Mouse (Mus musculus): Measurements from ENCODE around the gene Afap1. TPM values are rescaled to one million over a fixed set of nuclear protein-coding genes. Genes with fewer than 3 reads are reported as not detected.

Afap1 gene
- polyA plus RNA-seq, 1 experiment from 2014 or later = 18.1 TPM

DNA sequence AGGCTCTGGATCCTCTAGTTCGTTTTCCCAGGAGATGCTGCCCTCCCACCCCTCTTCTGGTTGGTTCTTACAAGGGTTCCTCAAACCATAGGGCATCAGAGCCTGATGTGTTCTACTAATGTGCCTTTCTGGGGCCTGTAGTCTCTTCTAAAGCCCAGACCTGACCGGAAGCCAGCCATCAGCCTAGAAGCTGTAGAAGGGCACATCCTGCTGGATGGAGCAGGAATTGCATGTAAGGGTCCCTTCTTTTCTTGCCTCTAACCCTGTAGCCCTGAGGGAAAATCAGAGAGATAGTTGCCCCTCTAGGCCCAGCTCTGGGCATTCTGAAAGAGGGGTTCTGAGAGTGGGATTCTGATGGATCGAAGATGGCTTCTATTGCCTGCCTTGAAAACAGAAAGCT lies 125.2 kb downstream of the Afap1 start:
- H3K27ac ChIP-seq = no peak overlapping the region
- WGBS = 78% methylated on average over 3 of the region's 3 CpGs

DNA sequence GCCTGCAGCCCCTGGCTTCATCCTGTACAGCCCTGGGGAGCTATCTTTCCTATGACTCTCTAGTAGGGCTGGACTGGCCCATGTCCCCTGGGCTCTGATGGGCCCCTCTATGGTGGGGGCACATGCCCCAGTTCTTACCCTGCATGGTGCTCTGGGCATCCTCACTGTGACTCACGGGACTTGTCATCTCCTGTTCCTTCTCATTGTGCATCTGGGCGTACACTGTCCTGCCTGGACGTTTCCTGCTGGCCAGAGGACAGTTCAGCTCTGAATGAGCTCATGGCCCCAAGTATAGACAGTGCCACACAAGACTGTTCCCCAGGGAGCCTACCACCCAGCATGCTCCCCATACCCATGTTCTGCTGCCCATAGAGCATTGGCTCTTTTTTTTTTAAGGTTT lies 128.0 kb downstream of the Afap1 start:
- H3K36me3 ChIP-seq = peaks cover 3% of the 10 kb centered on the region; the same call in 1 of the 2 replicates
- peak overlapping the region; percentile 6; the same call in 1 of the 2 replicates for H3K9ac ChIP-seq
- no peaks in the 10 kb centered on the region for H3K27me3 ChIP-seq
- no peak overlapping the region for H3K4me3 ChIP-seq
- WGBS = 85% methylated on average over 3 of the region's 3 CpGs
- no peak for ATAC-seq (ENCODE audit: insufficient number of reproducible peaks, insufficient read depth, low FRiP score, low TSS enrichment, low read depth)
- no peaks in the 10 kb centered on the region for H3K4me1 ChIP-seq
- H3K4me2 ChIP-seq = no peak overlapping the region
- H3K27ac ChIP-seq = no peak overlapping the region
- H3K9me3 ChIP-seq = no peaks in the 10 kb centered on the region

More for the DNA sequence above, 125.2 kb downstream of the Afap1 start:
- Histone ChIP-seq H3K27me3 (no peaks in the 10 kb centered on the region), H3K4me3 (no peak overlapping the region), H3K36me3 (peaks cover 3% of the 10 kb centered on the region; the same call in 1 of the 2 replicates), H3K4me2 (no peak overlapping the region), H3K9me3 (no peaks in the 10 kb centered on the region), H3K9ac (no peak overlapping the region), H3K4me1 (no peaks in the 10 kb centered on the region)
- ATAC-seq (ENCODE audit: insufficient number of reproducible peaks, insufficient read depth, low FRiP score, low TSS enrichment, low read depth) = no peak

DNA sequence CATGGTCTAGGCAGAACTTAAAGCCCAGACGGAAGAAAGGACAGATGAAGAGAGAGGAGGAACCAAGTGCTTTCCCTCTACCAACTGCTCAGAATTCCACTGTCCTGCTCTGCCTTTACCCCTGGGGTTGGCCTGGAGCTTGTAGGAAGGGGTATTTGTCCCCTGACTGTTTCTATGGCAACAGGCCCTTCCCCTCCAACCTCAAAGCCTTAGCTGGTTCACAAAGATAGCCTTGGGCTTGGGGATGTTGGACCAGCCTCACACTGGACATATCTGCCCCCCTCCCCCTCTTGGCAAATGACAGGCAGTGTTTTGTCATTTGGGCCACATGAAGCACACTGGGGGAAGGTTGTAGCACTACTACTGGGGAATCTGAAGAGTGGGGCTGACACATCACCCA lies 129.2 kb downstream of the Afap1 start:
- H3K4me2 ChIP-seq = no peak overlapping the region
- H3K9me3 ChIP-seq = no peaks in the 10 kb centered on the region
- H3K27me3 ChIP-seq = no peaks in the 10 kb centered on the region
- WGBS = 76% methylated on average over 1 of the region's 1 CpGs
- no peak overlapping the region for H3K27ac ChIP-seq
- H3K9ac ChIP-seq = no peak overlapping the region
- no peaks in the 10 kb centered on the region for H3K4me1 ChIP-seq
- H3K36me3 ChIP-seq = peaks cover 3% of the 10 kb centered on the region; the same call in 1 of the 2 replicates
- no peak overlapping the region for H3K4me3 ChIP-seq
- no peak for ATAC-seq (ENCODE audit: insufficient number of reproducible peaks, insufficient read depth, low FRiP score, low TSS enrichment, low read depth)

DNA sequence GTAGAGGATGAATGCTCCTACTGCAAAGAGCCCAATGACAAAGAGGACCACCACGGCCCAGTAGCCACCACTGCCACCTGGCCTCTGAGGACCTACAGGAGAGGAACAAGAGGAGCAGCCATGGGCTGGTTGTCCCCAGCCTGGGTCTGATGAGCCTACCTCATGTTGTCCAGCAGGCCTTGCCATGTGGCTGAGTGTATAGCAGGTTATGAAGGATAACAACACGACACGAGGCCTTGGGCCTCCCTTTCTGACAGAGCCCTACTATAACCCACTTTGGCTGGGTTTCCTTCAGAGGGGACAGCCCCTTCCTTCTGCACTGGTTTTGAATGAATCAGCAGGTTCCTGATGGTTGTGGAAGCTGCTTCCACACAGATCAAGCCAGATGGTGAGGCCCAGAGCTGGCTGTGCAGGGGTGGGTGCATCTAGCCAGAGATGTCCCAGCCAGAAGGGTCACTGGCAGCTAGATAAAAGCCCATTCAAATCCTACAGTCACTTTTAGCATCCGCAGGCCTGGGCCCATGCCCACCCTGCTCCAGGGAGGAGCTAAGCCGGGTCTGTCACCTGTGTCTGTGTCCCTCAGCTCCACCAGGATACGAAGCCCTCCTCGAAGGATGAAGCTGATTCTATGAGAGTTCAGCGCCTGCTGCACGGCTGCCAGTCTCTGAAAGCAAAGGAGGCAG lies 131.0 kb downstream of the Afap1 start:
- ATAC-seq (ENCODE audit: insufficient number of reproducible peaks, insufficient read depth, low FRiP score, low TSS enrichment, low read depth) = no peak
- Histone ChIP-seq H3K27me3 (no peaks in the 10 kb centered on the region), H3K9me3 (no peaks in the 10 kb centered on the region), H3K4me3 (no peak overlapping the region), H3K36me3 (no peaks in the 10 kb centered on the region), H3K4me1 (no peaks in the 10 kb centered on the region), H3K4me2 (no peak overlapping the region), H3K27ac (no peak overlapping the region), H3K9ac (no peak overlapping the region)
- WGBS = 88% methylated on average over 9 of the region's 9 CpGs

DNA sequence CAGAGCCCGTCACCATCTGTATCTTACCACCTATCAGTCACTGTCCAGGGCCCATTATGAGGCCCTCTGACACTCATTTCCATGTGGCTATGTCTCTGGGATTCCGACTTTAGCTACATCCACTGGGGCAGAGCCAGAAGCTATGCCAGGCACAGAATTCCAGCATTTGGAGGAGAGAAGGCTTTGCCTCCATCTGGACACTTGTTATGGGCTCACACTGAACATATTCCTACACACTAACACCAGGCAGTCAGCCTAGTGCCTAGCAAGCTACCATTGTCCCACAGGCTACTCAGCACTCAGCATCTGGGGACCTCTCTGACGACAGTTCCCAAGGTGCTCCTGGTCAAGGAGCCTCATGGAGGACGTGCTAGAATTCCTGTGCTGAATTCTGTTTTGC lies 132.0 kb downstream of the Afap1 start:
- Histone ChIP-seq H3K27me3 (no peaks in the 10 kb centered on the region), H3K4me3 (no peak overlapping the region), H3K4me1 (no peaks in the 10 kb centered on the region), H3K9me3 (no peaks in the 10 kb centered on the region), H3K27ac (no peak overlapping the region), H3K9ac (no peak overlapping the region), H3K36me3 (no peaks in the 10 kb centered on the region), H3K4me2 (no peak overlapping the region)
- no peak for ATAC-seq (ENCODE audit: insufficient number of reproducible peaks, insufficient read depth, low FRiP score, low TSS enrichment, low read depth)
- WGBS = 85% methylated on average over 4 of the region's 4 CpGs

DNA sequence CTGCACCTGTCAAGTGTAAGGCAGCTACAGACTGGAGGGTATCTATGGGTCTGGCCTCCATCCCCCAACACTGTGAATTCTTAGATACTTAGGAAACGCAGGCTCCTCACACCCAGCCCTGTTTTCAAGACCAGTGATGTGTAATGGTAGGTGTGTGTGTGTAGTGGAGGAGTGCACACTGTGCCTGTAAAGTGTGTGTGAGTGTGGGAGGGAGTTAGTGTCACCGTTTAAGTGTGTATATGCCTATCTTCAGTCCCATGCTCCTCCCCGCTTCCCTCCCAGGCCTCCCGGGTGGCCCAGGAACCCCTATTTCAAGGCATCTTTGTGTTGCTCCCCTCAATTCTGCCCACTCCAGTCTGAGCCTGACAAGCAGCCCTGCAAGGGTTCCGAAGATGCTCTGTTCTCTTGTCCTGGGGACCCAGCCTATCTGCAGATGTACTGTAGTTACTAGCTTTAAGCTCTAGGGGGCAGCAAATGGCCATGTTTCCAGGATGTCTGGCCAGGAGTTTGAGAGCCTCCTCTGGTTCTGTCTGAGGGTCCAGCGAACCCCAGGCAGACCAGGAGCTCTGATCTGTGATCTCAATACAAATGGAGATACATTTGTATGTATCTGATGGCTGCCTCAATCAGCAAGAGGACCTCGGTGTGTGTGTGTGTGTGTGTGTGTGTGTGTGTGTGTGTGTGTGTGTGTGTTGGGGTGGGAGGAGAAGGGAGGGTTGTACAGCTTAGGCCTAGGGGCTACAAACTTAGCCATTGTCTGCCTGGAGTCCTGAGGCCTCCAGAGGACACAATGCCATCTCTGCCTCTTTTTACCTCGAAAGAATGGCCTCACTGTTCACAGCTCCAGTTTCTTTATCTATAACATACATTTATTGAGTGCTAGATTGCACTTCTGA lies 140.7 kb downstream of the Afap1 start:
- H3K27ac ChIP-seq = no peak overlapping the region
- H3K4me1 ChIP-seq = no peaks in the 10 kb centered on the region
- ATAC-seq (ENCODE audit: insufficient number of reproducible peaks, insufficient read depth, low FRiP score, low TSS enrichment, low read depth) = no peak
- H3K4me3 ChIP-seq = no peak overlapping the region
- H3K27me3 ChIP-seq = no peaks in the 10 kb centered on the region
- no peak overlapping the region for H3K9ac ChIP-seq
- peaks cover 13% of the 10 kb centered on the region for H3K36me3 ChIP-seq
- WGBS = 36% methylated on average over 8 of the region's 8 CpGs
- H3K9me3 ChIP-seq = no peaks in the 10 kb centered on the region
- H3K4me2 ChIP-seq = no peak overlapping the region

DNA sequence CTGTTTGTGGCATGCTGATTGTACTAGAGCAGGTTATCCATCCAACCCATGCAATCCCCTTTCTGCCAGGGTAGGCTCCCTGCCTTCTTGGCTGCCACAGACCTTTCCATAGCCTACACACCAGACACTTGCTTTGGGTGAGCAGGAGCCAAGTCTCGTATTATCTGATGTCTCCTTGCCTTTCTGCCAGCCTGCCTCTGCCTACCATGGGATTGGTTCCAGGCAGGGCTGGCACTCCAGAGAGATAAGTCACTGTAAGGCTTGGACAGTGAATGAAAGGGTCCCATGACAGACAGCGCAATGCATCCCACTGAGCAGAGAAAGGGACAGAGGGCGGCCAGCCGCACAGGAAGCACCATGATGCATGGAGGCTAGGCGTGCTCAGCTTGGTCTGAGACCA lies 146.5 kb downstream of the Afap1 start:
- ATAC-seq (ENCODE audit: insufficient number of reproducible peaks, insufficient read depth, low FRiP score, low TSS enrichment, low read depth) = no peak
- H3K27me3 ChIP-seq = no peaks in the 10 kb centered on the region
- no peak overlapping the region for H3K4me2 ChIP-seq
- no peak overlapping the region for H3K4me3 ChIP-seq
- WGBS = 83% methylated on average over 5 of the region's 5 CpGs
- peaks cover 13% of the 10 kb centered on the region for H3K36me3 ChIP-seq
- H3K9ac ChIP-seq = no peak overlapping the region
- H3K4me1 ChIP-seq = peaks cover 19% of the 10 kb centered on the region
- H3K9me3 ChIP-seq = no peaks in the 10 kb centered on the region
- no peak overlapping the region for H3K27ac ChIP-seq

DNA sequence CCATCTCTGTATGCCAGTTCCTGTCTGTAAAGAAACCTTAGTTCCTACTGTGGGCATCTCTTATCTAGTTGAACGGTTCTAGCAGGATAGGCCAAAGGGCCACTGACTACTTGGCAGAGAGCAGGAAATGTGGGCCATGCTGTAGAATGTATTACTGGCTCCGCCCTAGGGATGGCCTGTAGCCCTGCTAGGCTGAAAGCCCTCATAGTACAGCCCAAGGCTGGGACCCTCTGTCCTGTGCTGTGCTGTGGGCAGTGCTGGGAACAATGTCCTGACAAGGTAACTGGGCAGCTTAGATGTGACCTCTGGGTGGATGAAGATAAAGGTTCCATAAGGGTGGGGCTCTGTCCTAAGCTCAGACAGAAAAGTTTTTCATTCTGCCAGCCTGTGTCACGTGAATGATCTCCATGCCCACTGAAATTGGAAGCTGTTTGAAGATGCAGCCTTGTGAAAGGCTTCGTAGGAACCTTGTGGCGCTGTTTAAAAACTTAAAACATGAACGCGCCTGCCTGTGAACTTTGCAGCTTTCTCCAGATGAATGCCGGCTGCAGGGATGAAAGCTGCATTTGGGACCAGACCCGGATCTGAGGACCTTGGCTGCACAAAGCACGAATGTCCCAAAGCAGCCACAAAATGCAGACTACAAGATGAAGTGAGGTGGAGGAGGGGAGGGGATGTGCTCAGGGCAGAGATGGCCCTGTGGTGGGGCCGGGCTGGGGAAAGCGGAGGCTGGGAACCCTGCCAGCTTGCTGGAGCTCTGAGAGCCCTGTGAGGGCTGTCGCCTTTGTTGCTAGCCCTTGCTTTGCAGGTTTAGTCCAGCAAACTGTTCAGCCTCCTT lies 147.5 kb downstream of the Afap1 start:
- ATAC-seq (ENCODE audit: insufficient number of reproducible peaks, insufficient read depth, low FRiP score, low TSS enrichment, low read depth) = 0 out of 2 replicates have a peak, but pooled peaks have one; percentile 49
- H3K36me3 ChIP-seq = peaks cover 13% of the 10 kb centered on the region
- H3K9ac ChIP-seq = no peak overlapping the region
- H3K27me3 ChIP-seq = no peaks in the 10 kb centered on the region
- H3K4me1 ChIP-seq = peaks cover 19% of the 10 kb centered on the region
- H3K4me2 ChIP-seq = peak overlapping the region; percentile 11
- peak overlapping the region; percentile 58 for H3K27ac ChIP-seq
- no peak overlapping the region for H3K4me3 ChIP-seq
- WGBS = 57% methylated on average over 13 of the region's 13 CpGs
- H3K9me3 ChIP-seq = no peaks in the 10 kb centered on the region

DNA sequence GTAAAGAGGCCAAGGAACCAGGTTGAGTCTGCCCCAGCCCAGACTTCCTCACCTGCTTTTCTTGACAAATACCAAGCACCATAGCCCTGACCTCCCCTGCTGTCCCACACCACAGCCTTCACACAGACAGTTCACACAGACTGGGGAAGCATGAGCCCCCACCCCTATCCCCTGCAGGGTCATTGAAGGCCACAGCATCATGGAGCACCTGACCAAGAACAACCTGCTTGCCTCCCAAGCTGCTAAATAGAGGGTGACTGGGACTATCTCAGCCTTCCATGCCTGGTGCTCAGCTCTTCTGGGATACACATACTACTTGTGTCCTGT lies 148.1 kb downstream of the Afap1 start:
- Histone ChIP-seq H3K27me3 (no peaks in the 10 kb centered on the region), H3K4me3 (no peak overlapping the region), H3K4me1 (peaks cover 19% of the 10 kb centered on the region), H3K9ac (0 out of 2 replicates have a peak overlapping the region, but pooled peaks have one; percentile 21), H3K36me3 (peaks cover 13% of the 10 kb centered on the region), H3K4me2 (peak overlapping the region; percentile 11), H3K27ac (peak overlapping the region; percentile 58), H3K9me3 (no peaks in the 10 kb centered on the region)
- no peak for ATAC-seq (ENCODE audit: insufficient number of reproducible peaks, insufficient read depth, low FRiP score, low TSS enrichment, low read depth)

DNA sequence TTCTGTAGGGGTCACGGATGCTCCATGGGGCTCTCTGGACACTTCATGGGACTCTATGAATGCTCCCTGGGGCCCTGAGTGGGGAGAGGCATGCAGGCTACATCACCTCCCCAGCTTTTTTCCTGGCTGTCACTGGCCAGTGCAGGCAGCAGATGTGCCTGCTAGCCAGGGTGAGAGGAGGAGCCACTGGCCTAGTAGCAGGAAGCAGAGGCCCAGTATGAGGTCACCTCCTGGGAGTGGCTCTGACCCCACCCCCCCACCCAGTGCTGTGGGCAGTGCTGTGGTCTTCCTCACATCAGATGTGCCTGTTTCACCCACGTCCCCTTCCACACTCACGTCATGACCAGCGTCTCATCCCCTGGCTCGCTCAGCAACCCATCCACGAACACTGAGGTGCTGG lies 148.6 kb downstream of the Afap1 start:
- WGBS = 82% methylated on average over 6 of the region's 6 CpGs
- peaks cover 19% of the 10 kb centered on the region for H3K4me1 ChIP-seq
- H3K27me3 ChIP-seq = no peaks in the 10 kb centered on the region
- H3K9ac ChIP-seq = 0 out of 2 replicates have a peak overlapping the region, but pooled peaks have one; percentile 21
- no peak for ATAC-seq (ENCODE audit: insufficient number of reproducible peaks, insufficient read depth, low FRiP score, low TSS enrichment, low read depth)
- peaks cover 13% of the 10 kb centered on the region for H3K36me3 ChIP-seq
- H3K4me3 ChIP-seq = no peak overlapping the region
- H3K4me2 ChIP-seq = no peak overlapping the region
- no peaks in the 10 kb centered on the region for H3K9me3 ChIP-seq
- H3K27ac ChIP-seq = peak overlapping the region; percentile 58; the same call in 1 of the 2 replicates

DNA sequence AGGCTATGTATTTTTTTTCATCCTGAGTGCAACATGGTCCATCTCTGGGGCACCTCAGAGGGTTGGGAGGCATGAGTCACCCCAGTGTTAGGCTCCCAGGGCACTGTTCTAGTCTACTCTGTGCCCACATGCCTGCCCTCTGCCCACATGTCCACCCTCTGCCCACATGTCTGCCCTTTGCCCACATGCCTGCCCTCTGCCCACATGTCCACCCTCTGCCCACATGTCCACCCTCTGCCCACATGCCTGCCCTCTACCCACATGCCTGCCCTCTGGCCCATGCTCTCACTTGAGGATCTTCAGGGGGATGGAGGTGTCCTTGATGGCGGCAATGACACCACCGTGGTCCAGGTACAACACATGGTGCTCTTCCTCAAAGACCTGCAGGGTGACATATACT lies 150.0 kb downstream of the Afap1 start:
- Histone ChIP-seq H3K27me3 (no peaks in the 10 kb centered on the region), H3K36me3 (no peaks in the 10 kb centered on the region), H3K4me3 (no peak overlapping the region), H3K27ac (no peak overlapping the region), H3K4me1 (peaks cover 19% of the 10 kb centered on the region), H3K4me2 (no peak overlapping the region), H3K9me3 (no peaks in the 10 kb centered on the region), H3K9ac (no peak overlapping the region)
- ATAC-seq (ENCODE audit: insufficient number of reproducible peaks, insufficient read depth, low FRiP score, low TSS enrichment, low read depth) = no peak
- 94% methylated on average over 2 of the region's 2 CpGs for WGBS

Data from embryonic facial prominence, embryonic 13.5 days (tissue).